15 mouse cellular contexts compared by ENCODE assay signal in the genomic region with DNA sequence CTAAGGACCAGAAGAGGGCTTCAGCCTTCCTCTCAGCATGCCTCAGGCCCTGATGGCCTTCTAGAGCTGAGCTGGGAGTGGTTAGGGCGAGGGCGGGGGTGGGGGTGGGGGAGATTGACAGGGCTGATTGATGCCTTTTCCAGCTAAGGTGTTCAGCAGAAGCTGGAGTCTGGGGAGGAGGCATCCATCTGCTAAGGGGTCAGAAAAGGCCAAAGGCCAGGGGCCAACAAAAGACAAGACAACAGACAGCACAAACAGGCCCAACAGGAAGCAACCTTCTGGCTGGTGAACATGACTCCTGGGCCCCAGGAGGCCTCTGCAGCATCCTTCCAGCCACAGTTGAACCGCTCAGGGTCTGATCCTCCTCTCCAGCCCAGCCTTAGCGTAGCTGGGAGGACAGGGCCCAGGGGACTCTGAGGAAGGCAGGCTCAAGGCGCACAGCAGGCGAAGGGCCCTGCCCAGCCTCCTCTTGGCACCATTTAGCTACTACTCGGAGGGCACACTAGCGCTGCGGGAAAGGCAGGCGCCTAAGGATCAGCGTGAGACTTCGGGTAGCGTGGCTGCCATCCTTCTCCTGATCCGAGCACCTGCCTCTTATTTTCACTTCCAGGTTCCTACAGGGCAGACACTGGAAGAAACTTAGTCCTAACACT. TPM values are rescaled to one million over a fixed set of nuclear protein-coding genes. Genes with fewer than 3 reads are reported as not detected.
DNase-seq lines count a peak whose midpoint lies in the region; ATAC-seq lines count a peak whose summit lies in the region.
"Had no signal": no experiment of that assay in that cellular context is flagged by ENCODE, and none has a peak within 500 bp of the region (broad histone marks: within the 10 kb centered on the region; RNA-seq: fewer than 3 reads in every experiment).

No protein-coding gene starts in this region.

- H3K9me3 ChIP-seq in limb, embryonic 10.5 days (replicated peaks): no peaks in the 10 kb centered on the region
- H3K9me3 ChIP-seq: kidney, embryonic 15.5 days; lung, embryonic 15.5 days; midbrain, embryonic 13.5 days had no signal

- no peaks in the 10 kb centered on the region for H3K36me3 ChIP-seq in limb, embryonic 10.5 days
- H3K36me3 ChIP-seq: kidney, embryonic 15.5 days; lung, embryonic 15.5 days; midbrain, embryonic 13.5 days had no signal

- peaks cover 15% of the 10 kb centered on the region; the same call in 1 of the 2 replicates for H3K27me3 ChIP-seq in limb, embryonic 10.5 days (ENCODE audit: low read depth, poor library complexity, severe bottlenecking)
- H3K27me3 ChIP-seq: kidney, embryonic 15.5 days; lung, embryonic 15.5 days; midbrain, embryonic 13.5 days had no signal

- 21% methylated on average over 14 of the region's 14 CpGs for WGBS in limb, embryonic 10.5 days

- no peak for DNase-seq in cerebellum, postnatal 4 days (ENCODE audit: low spot score in 2 of 2)
- DNase-seq in cerebellum, adult 11-12 months: peak; percentile 43
- peak; percentile 80 for DNase-seq in embryo, embryonic 9.5 days (ENCODE audit: extremely low spot score)
- DNase-seq in limb, embryonic 10.5 days (ENCODE audit: low spot score): peak; percentile 34
- DNase-seq in T-cell, adult 2 months (ENCODE audit: low spot score): no peak
- no peak for DNase-seq in thymus, postnatal 14 days
- DNase-seq in spleen, adult 12 weeks (ENCODE audit: low spot score): no peak
- DNase-seq: heart, adult 18-20 months; heart, postnatal 10 days; thymus, postnatal 4 days had no signal

- 0 out of 2 replicates have a peak, but pooled peaks have one; percentile 22 for ATAC-seq in cerebellum, adult (ENCODE audit: insufficient number of reproducible peaks, low FRiP score, low TSS enrichment)

- H3K4me3 ChIP-seq in limb, embryonic 10.5 days: no peak overlapping the region
- H3K4me3 ChIP-seq: kidney, embryonic 15.5 days; lung, embryonic 15.5 days; midbrain, embryonic 13.5 days had no signal

- peaks cover 68% of the 10 kb centered on the region for H3K4me1 ChIP-seq in limb, embryonic 10.5 days

- peak overlapping the region; percentile 62 for H3K27ac ChIP-seq in limb, embryonic 10.5 days
- H3K27ac ChIP-seq: kidney, embryonic 15.5 days; lung, embryonic 15.5 days; midbrain, embryonic 13.5 days had no signal

RNA-seq across cellular contexts. Expression of a gene that starts 36.4 kb away (rescaled TPM):
- 1.8 and 3.9 TPM in 2 replicates for polyA plus RNA-seq in limb, embryonic 10.5 days (2016; fragmentation: Nextera tagmentation; extraction: Ambion mirVana)
- polyA plus RNA-seq: lung, embryonic 15.5 days; stomach, embryonic 16.5 days had no signal

Comparison
In these comparisons a context has a peak if more than half of its experiments do, and no peak if none do; other contexts are left out.
1. DNase-seq: peak in cerebellum, adult 11-12 months (single experiment), embryo, embryonic 9.5 days (single experiment) and limb, embryonic 10.5 days (single experiment); none in cerebellum, postnatal 4 days (0 of 2), T-cell, adult 2 months (single experiment), thymus, postnatal 14 days (single experiment) and spleen, adult 12 weeks (single experiment).